Mouse (Mus musculus) kidney, postnatal 14 days (tissue): ENCODE data around the gene Mkrn2os.

Experiments
- DNase-seq: peaks from one replicate; pipeline ENCODE4 v3.0.0; 2022; ENCODE audit warnings: mixed read lengths

The Mkrn2os gene

DNA sequence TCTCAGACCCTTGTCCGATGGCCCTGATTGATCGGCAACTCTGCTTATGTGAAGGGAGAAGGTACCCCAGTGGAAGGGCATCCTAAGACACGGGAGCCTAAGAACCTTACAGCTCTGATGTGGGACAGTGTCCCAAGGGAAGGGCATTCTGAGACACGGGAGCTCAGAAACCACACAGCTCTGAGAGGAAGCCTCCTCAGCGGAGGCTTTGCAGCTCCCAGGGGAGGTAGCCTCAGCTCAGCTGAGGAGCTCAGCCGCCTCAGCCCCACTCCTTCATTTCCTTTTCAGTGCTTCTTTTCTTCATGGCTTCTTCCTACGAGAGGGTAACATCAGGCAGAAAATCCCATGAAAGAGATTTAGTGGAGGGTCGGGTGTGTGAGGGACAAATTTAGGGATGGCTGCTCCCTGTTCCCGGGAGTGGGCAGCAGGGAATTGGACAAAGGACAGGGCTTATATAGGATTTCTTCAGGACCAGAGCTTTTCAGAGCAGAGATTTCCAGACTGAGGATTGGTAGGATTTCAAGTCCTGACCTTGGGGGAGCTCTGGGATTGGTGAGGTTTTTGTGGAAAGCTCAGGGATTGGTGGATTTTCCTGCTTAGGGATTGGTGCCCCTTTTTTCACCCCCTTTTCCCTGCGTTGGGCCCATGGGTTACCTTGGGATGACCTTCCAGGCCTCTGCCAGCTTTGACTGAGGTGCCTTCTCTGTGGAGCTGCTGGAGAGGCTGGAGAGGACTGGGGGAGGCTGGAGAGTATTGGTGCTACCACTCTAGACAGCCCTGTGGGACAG lies 9.9 kb downstream of the Mkrn2os start:
- DNase-seq: no peak

- DNase-seq: no peak
These were observed 11.6 kb downstream of the Mkrn2os start for GRCm38 (mm10) chr6:115580810-115581209.

DNA sequence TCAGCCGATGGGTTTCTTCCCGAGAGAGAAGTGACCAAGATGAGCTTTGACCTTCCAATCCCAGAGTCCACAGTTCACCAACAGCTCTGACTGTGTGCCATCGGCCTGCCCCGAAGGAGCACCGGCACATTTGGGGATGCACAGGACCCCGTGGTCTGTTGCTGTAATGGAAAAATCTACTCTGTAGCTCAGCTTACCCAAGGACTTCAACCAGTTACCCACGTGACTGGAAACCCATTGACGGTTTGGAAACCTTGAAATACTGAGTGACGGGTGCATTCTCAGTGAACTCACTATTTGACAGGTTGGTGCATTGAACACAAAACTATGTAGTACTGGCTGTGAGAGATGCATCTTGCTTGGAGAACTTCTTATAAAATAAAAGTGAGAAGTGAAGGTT lies 14.4 kb downstream of the Mkrn2os start:
- DNase-seq: no peak

DNA sequence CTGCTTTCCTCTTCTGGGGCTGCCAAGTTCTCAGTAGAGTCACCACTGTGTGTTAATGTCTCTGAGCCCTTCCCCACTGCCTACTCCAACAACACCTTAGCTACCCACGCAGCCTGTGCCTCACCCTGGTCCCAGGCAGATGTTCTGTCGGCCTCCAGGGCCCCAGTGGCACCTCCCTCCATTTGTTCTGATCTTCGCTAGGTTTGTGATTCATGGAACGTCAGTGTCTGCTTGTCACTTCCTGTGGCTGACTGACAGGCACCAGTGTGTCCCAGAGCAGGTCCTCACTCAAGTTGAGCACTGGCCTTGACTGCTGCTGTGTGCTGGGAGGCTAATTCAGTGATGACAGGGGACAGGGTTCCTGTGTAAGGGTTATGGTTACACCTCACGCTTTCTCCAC lies 15.0 kb downstream of the Mkrn2os start:
- DNase-seq: no peak

- DNase-seq: no peak
These were observed 18.2 kb downstream of the Mkrn2os start for GRCm38 (mm10) chr6:115574171-115574570.

DNA sequence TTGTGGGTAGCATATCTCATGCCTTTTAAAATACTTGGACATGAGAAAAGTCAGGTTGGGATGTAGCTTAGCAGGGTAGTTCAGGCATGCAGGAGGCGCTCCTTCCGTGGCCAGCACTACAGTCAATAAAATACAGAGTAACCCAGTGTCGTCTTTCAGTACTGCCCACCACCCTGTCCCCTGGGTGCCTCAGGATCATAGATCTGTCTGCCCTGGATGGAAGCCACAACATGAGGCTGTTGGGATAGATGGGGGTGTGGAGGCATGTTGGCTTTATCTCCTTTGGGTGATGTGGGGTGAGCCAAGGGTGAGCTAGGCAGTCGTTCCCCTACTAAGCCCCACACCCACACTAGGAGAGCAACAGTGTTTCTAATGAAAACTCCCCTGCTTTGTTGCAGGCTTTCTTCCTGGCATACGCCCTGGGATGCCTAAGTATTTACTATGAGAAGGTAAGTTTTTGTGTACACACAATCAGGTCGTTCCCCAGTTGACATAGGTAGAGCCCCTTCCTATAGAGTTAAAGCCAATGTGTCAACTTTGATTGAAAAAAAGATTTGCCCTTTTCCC lies 26.8 kb downstream of the Mkrn2os start:
- no peak for DNase-seq

GRCm38 (mm10) chr6:115559651-115560632 lies 32.4 kb downstream of the Mkrn2os start:
- DNase-seq: peak; percentile 58

GRCm38 (mm10) chr6:115558176-115558575 lies 34.2 kb downstream of the Mkrn2os start:
- no peak for DNase-seq

DNA sequence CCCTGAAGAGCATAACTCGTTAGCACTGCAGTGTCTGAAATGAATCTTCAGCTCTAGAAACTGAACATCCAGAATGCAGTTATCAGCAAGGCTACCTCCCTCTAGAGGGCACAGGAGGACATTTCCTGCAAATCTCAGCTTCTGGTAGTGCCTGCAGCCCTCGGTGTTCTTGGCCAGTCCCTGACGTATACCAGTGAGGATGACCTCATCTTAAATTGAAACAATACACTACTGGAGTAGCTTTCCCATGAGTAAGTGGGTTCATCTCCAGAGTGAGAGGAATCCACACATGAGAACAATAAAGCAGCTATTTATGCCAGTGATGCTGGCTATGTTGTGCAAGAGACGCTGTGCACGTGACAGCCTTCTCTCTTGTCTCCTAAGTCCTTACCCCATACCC lies 36.9 kb downstream of the Mkrn2os start:
- no peak for DNase-seq

DNA sequence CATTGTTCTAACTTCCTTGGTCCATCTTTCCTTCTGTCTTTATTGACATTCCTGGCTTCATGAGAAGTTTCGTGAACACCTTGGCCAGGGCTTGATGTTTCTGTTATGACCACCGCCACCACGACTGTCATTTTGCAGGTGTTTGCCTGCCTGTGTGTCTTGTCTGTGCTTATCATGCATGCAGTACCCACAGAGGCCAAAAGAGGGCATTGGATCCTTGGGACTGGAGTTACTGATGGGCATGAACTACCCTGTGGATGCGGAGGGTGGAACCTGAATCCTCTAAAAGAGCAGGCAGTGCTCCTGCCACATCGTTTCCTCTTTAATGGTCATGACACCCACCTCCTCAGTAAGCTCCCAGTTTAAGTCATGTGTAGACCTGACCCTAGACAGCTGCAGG lies 46.1 kb downstream of the Mkrn2os start:
- peak; percentile 61 for DNase-seq

- DNase-seq: peak; percentile 98
These were observed 47.9 kb downstream of the Mkrn2os start, which contains the start of gene Tsen2 for GRCm38 (mm10) chr6:115544442-115544970. Tsen2 (plus strand) TSS chr6:115544664.

- no peak for DNase-seq
These were observed 50.0 kb downstream of the Mkrn2os start for GRCm38 (mm10) chr6:115542341-115542740.

DNA sequence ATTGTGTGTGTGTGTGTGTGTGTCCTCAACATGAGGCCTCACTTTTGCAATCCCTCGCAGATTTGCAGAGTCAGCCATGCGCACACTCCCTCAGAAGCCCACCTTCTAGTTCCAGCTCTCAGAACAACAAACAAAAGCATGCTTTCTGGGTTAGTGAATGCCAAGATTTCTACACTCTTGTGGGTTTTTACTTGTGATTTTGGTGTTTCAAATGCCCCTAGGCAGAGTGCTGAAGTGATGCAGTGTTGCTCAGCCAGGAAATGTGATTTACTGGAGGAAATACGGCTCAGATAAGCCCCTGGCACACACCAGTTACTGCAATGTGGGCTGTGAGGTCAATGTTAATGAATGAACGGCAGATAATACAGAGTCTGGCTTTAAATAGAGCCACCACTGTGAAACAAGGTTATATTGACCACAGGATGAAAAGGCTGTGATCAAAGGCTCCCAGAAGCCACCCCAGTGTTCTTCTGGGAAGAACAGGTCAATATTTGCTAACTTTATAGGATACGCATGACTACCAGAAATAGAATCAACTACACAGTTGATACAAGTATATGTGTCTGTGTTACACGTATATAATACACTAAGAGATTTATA lies 50.6 kb downstream of the Mkrn2os start:
- no peak for DNase-seq

DNA sequence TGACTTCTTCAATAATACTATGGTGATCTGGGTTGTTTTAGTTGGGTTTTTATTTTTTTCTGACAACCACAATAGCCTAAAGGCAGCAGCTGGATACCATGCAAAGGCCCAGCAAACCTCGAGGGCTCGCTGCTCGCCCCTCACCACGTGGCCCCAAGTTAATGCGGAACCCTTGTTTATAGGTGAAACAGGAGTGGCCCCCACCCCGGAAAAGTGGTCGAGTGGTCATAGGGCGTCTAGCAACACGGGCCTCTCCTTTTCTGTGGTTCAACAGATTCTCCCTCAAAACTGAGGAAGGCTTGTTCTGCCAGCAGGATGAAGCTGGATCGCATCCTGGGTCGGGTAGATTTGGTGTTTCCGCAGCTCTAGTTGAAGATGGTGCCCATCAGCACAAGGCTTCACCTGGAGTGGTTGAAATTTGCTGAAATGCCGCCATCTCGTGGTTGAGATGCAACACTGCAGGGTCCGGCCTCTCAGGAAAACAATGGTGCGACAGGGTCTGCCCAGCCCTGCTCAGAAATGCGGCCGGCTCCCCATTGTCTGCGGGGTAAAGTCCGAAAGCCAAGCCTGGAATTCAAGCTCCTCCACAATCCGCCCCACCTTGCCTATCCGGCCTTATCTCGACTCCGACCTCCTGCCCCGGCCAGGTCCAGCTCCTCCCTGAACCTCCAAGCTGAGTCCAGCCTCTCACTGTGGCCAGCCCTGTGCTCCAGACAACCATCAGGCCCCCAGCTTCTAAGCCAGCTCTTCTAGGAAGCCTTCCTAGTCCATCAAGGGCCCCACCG lies 53.5 kb downstream of the Mkrn2os start:
- DNase-seq: peak; percentile 86

DNA sequence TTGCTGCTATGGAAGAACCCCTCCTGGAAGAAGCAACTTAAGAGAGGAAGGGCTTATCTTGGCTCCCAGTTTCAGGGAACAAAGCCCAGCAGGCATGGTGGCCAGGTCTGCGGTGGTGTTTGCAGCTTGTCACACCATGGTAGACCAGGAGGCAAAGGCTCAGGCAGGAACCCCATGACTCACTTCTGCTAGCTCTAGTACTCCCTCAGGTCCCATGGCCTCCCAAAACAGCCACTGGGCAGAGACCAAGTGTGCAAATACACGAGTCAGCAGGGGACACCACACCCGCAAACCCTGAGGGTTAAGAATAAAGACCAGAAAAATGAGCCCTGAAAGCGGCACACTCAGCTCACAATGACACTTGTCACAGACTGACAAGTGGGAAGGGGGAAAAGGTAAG lies 56.2 kb downstream of the Mkrn2os start:
- no peak for DNase-seq

- DNase-seq: peak; percentile 49
These were observed 57.8 kb downstream of the Mkrn2os start for GRCm38 (mm10) chr6:115534617-115535016.
